Mouse (Mus musculus) myocyte (in vitro differentiated cells): Measurements from ENCODE around the gene Rab22a. TPM values are rescaled to one million over a fixed set of nuclear protein-coding genes. Genes with fewer than 3 reads are reported as not detected.

ENCODE experiments used
- H3K27me3 ChIP-seq: one replicate; pipeline ENCODE4 v1.6.1; 2011; ENCODE audit not compliant: control insufficient read depth, insufficient read depth, insufficient read length
- H3K36me3 ChIP-seq: one replicate; pipeline ENCODE4 v1.6.1; 2011; ENCODE audit not compliant: control insufficient read depth, insufficient read depth
- H3K4me2 ChIP-seq: one replicate; pipeline ENCODE4 v1.6.1; 2011; ENCODE audit warnings: low read depth, control low read depth
- H3K4me3 ChIP-seq: one replicate; pipeline ENCODE4 v1.5.1; 2011; ENCODE audit warnings: mild to moderate bottlenecking, control low read depth, moderate library complexity
- H3K79me2 ChIP-seq: one replicate; pipeline ENCODE4 v1.6.1; 2011; ENCODE audit not compliant: control insufficient read depth, insufficient read depth
- H3ac ChIP-seq: one replicate; pipeline ENCODE4 v1.6.1; 2011; ENCODE audit not compliant: control insufficient read depth, insufficient read length
- CEBPB ChIP-seq: IDR thresholded peaks from 2 replicates; pipeline ENCODE4 v1.6.1; 2011; ENCODE audit warnings: mild to moderate bottlenecking, moderate library complexity; ENCODE audit not compliant: poor library complexity, insufficient read depth, severe bottlenecking
- E2F4 ChIP-seq: IDR thresholded peaks from one replicate; pipeline ENCODE4 v1.6.1; 2011; ENCODE audit warnings: mild to moderate bottlenecking, control low read depth, moderate library complexity; ENCODE audit not compliant: insufficient read depth
- MAX ChIP-seq: IDR thresholded peaks from one replicate; pipeline ENCODE4 v1.6.1; 2011; ENCODE audit warnings: low read depth, mild to moderate bottlenecking, control low read depth
- MYOD1 ChIP-seq, 3 experiments: IDR thresholded peaks; one replicate each; pipeline ENCODE4 v1.6.1; 2011; ENCODE audit warnings: control low read depth in 2 of 3, low read depth in 2 of 3, mild to moderate bottlenecking in 2 of 3, moderate library complexity in 1 of 3; ENCODE audit not compliant: insufficient read length in 2 of 3, control insufficient read depth in 1 of 3
- MYOG ChIP-seq, 3 experiments: IDR thresholded peaks; one replicate each; pipeline ENCODE4 v1.6.1; 2011; ENCODE audit warnings: control low read depth in 2 of 3, low read depth in 2 of 3, mild to moderate bottlenecking in 2 of 3; ENCODE audit not compliant: insufficient read length in 2 of 3, control insufficient read depth in 1 of 3, insufficient read depth in 1 of 3
- POLR2A ChIP-seq: IDR thresholded peaks from one replicate; pipeline ENCODE4 v1.6.1; 2011; ENCODE audit warnings: low read depth, mild to moderate bottlenecking, control low read depth, moderate library complexity; ENCODE audit not compliant: insufficient read length
- POLR2AphosphoS2 ChIP-seq: IDR thresholded peaks from one replicate; pipeline ENCODE4 v1.6.1; 2011; ENCODE audit warnings: low read depth, control low read depth; ENCODE audit not compliant: insufficient read length
- REST ChIP-seq: IDR thresholded peaks from one replicate; pipeline ENCODE4 v1.6.1; 2011; ENCODE audit warnings: mild to moderate bottlenecking, control low read depth, moderate library complexity; ENCODE audit not compliant: insufficient read depth, insufficient read length
- SRF ChIP-seq: IDR thresholded peaks from one replicate; pipeline ENCODE4 v1.6.1; 2011; ENCODE audit warnings: low read depth; ENCODE audit not compliant: control insufficient read depth, insufficient read length
- TCF12 ChIP-seq: IDR thresholded peaks from one replicate; pipeline ENCODE4 v1.6.1; 2011; ENCODE audit warnings: mild to moderate bottlenecking, control low read depth; ENCODE audit not compliant: poor library complexity, insufficient read depth, severe bottlenecking
- TCF3 ChIP-seq: IDR thresholded peaks from one replicate; pipeline ENCODE4 v1.6.1; 2011; ENCODE audit warnings: low read depth, control low read depth; ENCODE audit not compliant: insufficient read length
- USF1 ChIP-seq: IDR thresholded peaks from one replicate; pipeline ENCODE4 v1.6.1; 2011; ENCODE audit warnings: low read depth, mild to moderate bottlenecking, control low read depth, moderate library complexity
- polyA plus RNA-seq: library from polyadenylated mRNA; unstranded; fragments of >200 nt; fragmentation: generic; extraction: Trizol; gene quantifications from one replicate; pipeline ENCODE4 v1.2.1, GENCODE M21; 2012; ENCODE audit warnings: missing spikeins

The Rab22a gene
- polyA plus RNA-seq, 1 experiment = 28.2 TPM

DNA sequence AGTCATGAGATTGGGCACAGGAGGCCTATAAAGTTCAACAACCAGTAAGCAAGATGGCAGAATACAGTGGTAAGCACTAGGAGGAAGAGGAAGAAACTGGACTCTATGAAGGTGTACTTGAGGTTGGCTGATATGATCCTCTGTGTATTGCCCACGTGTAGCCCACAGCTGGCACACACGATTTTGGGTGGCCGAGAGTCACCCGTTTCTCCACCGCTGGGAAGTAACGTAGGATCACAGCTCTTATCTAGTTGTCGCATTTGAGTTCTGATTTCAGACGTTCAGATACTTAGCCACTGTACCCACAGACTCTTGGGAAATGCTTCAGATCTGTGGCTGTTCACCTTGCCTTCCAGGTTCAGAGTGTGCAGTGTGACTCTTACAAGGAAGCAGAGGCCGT lies 78.7 kb downstream of the Rab22a start:
- peaks cover 58% of the 10 kb centered on the region for H3K79me2 ChIP-seq
- peak overlapping the region; percentile 77 for H3K4me2 ChIP-seq
- H3K36me3 ChIP-seq = no peaks in the 10 kb centered on the region
- no peak for TF ChIP-seq MYOG (IDR thresholded peaks at IDR 0.05; ENCODE audit: control insufficient read depth in 1 of 3, insufficient read depth in 1 of 3, insufficient read length in 2 of 3, low read depth in 2 of 3)
- no peak for TF ChIP-seq REST
- no peak for TF ChIP-seq SRF
- no peak for TF ChIP-seq USF1
- TF ChIP-seq MYOD1 (IDR thresholded peaks at IDR 0.05; ENCODE audit: control insufficient read depth in 1 of 3, insufficient read length in 2 of 3, low read depth in 2 of 3) = no peak
- no peak for TF ChIP-seq MAX
- no peak for TF ChIP-seq E2F4
- TF ChIP-seq TCF3 = no peak
- peak overlapping the region; percentile 60 for H3K4me3 ChIP-seq
- H3K27me3 ChIP-seq = no peaks in the 10 kb centered on the region
- peak overlapping the region; percentile 29 for H3ac ChIP-seq

DNA sequence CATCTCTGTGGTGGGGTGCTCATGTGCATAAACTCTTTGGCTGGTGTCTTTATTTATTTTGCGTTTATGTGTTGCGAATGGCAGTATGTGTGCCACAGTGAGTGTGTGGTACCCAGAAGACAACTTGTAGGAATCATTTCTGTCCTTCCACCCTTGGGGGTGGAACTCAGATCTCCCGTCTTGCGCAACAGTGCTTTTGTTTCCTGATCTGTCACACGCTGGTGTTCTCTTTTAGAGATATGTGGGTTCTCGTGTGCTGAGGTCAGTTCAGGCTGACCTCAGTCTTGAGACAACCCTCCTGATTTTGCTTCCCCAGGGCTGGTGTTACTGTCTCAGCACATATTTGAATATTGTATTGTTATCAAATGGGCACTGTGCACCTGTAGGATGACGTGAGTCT lies 79.5 kb downstream of the Rab22a start:
- no peak overlapping the region for H3ac ChIP-seq
- H3K4me2 ChIP-seq = no peak overlapping the region
- TF ChIP-seq MAX (no peak), CEBPB (peak; percentile 70; the same call in 1 of the 2 replicates)
- no peaks in the 10 kb centered on the region for H3K36me3 ChIP-seq
- H3K79me2 ChIP-seq = peaks cover 66% of the 10 kb centered on the region
- H3K27me3 ChIP-seq = no peaks in the 10 kb centered on the region
- H3K4me3 ChIP-seq = peak overlapping the region; percentile 60

DNA sequence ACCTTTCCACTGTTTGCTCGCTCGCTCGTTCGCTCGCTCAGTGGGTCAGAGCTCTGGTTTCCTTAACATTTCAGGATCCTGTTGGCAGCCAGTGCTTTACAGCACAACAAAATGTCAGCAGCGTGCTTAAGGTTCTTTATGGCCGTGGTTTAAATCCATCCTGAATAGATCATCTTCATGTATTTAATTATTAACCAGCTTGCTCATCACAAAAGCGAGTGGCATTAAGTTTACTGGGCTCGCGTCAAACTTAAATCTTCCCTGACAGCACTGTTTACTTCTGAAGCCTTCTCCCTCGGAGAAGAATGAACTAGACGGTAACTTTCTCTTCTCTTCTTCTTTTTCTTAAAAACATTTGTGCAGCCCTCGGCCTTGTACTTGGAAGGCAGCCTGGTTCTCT lies 82.5 kb downstream of the Rab22a start:
- no peak overlapping the region for H3K4me2 ChIP-seq
- H3K79me2 ChIP-seq = peaks cover 96% of the 10 kb centered on the region
- H3K4me3 ChIP-seq = no peak overlapping the region
- no peak overlapping the region for H3ac ChIP-seq
- H3K27me3 ChIP-seq = no peaks in the 10 kb centered on the region
- no peaks in the 10 kb centered on the region for H3K36me3 ChIP-seq
- no peak for TF ChIP-seq SRF
- TF ChIP-seq E2F4 = no peak
- TF ChIP-seq MYOG (IDR thresholded peaks at IDR 0.05; ENCODE audit: control insufficient read depth in 1 of 3, insufficient read depth in 1 of 3, insufficient read length in 2 of 3, low read depth in 2 of 3) = no peak
- no peak for TF ChIP-seq REST
- TF ChIP-seq POLR2AphosphoS2 = no peak
- TF ChIP-seq CEBPB = no peak
- no peak for TF ChIP-seq MYOD1 (IDR thresholded peaks at IDR 0.05; ENCODE audit: control insufficient read depth in 1 of 3, insufficient read length in 2 of 3, low read depth in 2 of 3)
- TF ChIP-seq USF1 = no peak
- no peak for TF ChIP-seq TCF12
- no peak for TF ChIP-seq POLR2A
- no peak for TF ChIP-seq MAX
- TF ChIP-seq TCF3 = no peak

DNA sequence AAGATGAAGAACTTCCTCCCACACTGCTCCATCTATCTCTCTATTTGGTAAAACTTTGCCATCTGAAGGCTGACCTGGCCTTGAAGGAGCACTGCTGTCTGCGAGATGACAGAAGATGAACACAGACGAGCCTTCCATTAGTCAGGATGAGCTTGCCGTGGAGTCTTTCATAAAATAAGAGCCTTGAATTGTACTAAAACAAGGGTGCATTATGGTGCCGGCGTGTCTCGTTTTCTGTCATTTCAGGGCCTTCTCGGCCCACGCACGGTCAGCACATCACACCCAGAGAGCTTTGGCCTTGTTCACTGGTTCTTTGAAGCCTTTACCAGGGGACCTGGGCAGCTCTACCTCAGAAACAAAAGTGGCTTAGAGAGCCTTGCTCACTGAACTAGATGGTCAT lies 83.2 kb downstream of the Rab22a start:
- no peak overlapping the region for H3K4me3 ChIP-seq
- no peak overlapping the region for H3ac ChIP-seq
- no peaks in the 10 kb centered on the region for H3K36me3 ChIP-seq
- no peak overlapping the region for H3K4me2 ChIP-seq
- TF ChIP-seq TCF12 (no peak), USF1 (no peak), MAX (no peak), POLR2AphosphoS2 (no peak), TCF3 (no peak), POLR2A (no peak), SRF (no peak)
- H3K27me3 ChIP-seq = no peaks in the 10 kb centered on the region
- H3K79me2 ChIP-seq = peaks cover 100% of the 10 kb centered on the region

DNA sequence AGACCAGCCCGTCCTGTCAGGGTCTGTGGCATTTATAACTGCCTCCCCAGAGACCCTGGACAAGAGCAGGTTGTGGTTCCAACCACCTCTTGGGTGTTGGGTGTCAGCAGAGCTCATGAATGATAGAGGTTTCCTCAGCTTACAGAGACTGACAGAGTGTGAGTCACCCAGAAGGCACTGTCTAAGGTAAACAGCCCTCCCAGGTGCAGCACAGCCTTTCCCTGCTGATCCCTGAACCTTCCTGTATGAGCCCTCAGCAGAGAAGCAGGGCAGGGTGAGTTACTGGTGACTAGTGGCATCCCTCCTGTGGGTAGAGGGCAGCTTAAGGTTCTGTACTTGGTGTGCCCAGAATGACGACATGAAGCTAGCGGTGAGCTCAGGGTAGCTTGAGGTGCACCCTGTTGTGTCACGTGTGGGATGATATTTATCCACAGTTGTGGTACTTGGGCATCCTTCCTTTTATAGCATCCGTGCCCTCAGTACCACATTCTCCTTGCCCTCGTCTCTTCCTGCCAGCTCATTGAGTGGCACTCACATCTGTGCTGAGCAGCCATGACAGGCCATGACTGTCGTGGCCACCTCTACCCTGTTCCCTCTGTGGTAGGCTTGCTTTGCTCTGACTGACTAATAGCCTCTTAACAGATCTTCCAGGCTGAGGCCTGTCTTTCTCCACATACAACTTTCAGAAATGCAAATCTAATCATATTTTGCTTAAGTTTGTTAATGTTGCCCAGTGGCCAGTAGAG lies 84.7 kb downstream of the Rab22a start:
- no peak overlapping the region for H3ac ChIP-seq
- TF ChIP-seq MYOD1 (IDR thresholded peaks at IDR 0.05; ENCODE audit: control insufficient read depth in 1 of 3, insufficient read length in 2 of 3, low read depth in 2 of 3) = peak; percentile 59 to 94 (median 83)
- no peak for TF ChIP-seq POLR2AphosphoS2
- no peak for TF ChIP-seq CEBPB
- no peak for TF ChIP-seq MAX
- H3K4me2 ChIP-seq = no peak overlapping the region
- no peaks in the 10 kb centered on the region for H3K27me3 ChIP-seq
- peaks cover 100% of the 10 kb centered on the region for H3K79me2 ChIP-seq
- no peaks in the 10 kb centered on the region for H3K36me3 ChIP-seq
- no peak overlapping the region for H3K4me3 ChIP-seq
